Mouse (Mus musculus): ENCODE results near the gene Capn11. TPM values are rescaled to one million over a fixed set of nuclear protein-coding genes. Genes with fewer than 3 reads are reported as not detected.

Gene Capn11
- polyA plus RNA-seq, 1 experiment, result not detected

GRCm38 (mm10) chr17:45606992-45607879, 51.9 kb downstream of the Capn11 start:
- 75% methylated on average over 15 of the region's 15 CpGs for WGBS
- DNase-seq, result no peak
- no peaks in the 10 kb centered on the region; the same call in none of the 2 replicates for H3K4me1 ChIP-seq (ENCODE audit: control insufficient read depth, insufficient read depth, low read length)
- no peak overlapping the region for H3K4me3 ChIP-seq (replicated peaks; ENCODE audit: extremely low read depth, low read depth, low read length)
- no peak for TF ChIP-seq CTCF (IDR thresholded peaks at IDR 0.05; ENCODE audit: insufficient read depth, low read length)
- TF ChIP-seq POLR2A (IDR thresholded peaks at IDR 0.05; ENCODE audit: borderline replicate concordance, extremely low read depth, low read depth, low read length), result no peak

GRCm38 (mm10) chr17:45602984-45603383, 56.1 kb downstream of the Capn11 start:
- no peak for DNase-seq
- no peak overlapping the region for H3K4me3 ChIP-seq (replicated peaks; ENCODE audit: extremely low read depth, low read depth, low read length)
- H3K4me1 ChIP-seq (ENCODE audit: control insufficient read depth, insufficient read depth, low read length), result no peaks in the 10 kb centered on the region
- 94% methylated on average over 3 of the region's 3 CpGs for WGBS
- TF ChIP-seq CTCF (IDR thresholded peaks at IDR 0.05; ENCODE audit: insufficient read depth, low read length), result no peak
- TF ChIP-seq POLR2A (IDR thresholded peaks at IDR 0.05; ENCODE audit: borderline replicate concordance, extremely low read depth, low read depth, low read length), result no peak

- 76% methylated on average over 6 of the region's 6 CpGs for WGBS
- Histone ChIP-seq H3K4me3 (replicated peaks; ENCODE audit: extremely low read depth, low read depth, low read length) (no peak within 1 kb of the TSS), H3K4me1 (ENCODE audit: control insufficient read depth, insufficient read depth, low read length) (peaks cover 4% of the 10 kb centered on the region)
- DNase-seq, result no peak
- TF ChIP-seq CTCF (IDR thresholded peaks at IDR 0.05; ENCODE audit: insufficient read depth, low read length), result no peak
- no peak for TF ChIP-seq POLR2A (IDR thresholded peaks at IDR 0.05; ENCODE audit: borderline replicate concordance, extremely low read depth, low read depth, low read length)
These were observed 57.2 kb downstream of the Capn11 start, which contains the start of gene Mymx for GRCm38 (mm10) chr17:45601877-45602304. Mymx (minus strand) TSS chr17:45602102.

GRCm38 (mm10) chr17:45601325-45601724, 57.8 kb downstream of the Capn11 start:
- DNase-seq, result no peak
- no peak overlapping the region for H3K4me3 ChIP-seq (replicated peaks; ENCODE audit: extremely low read depth, low read depth, low read length)
- WGBS, result 44% methylated on average over 22 of the region's 22 CpGs
- no peak for TF ChIP-seq CTCF (IDR thresholded peaks at IDR 0.05; ENCODE audit: insufficient read depth, low read length)
- no peak for TF ChIP-seq POLR2A (IDR thresholded peaks at IDR 0.05; ENCODE audit: borderline replicate concordance, extremely low read depth, low read depth, low read length)
- H3K4me1 ChIP-seq (ENCODE audit: control insufficient read depth, insufficient read depth, low read length), result peaks cover 10% of the 10 kb centered on the region

GRCm38 (mm10) chr17:45600267-45600666, 58.9 kb downstream of the Capn11 start:
- no peak for TF ChIP-seq POLR2A (IDR thresholded peaks at IDR 0.05; ENCODE audit: borderline replicate concordance, extremely low read depth, low read depth, low read length)
- no peak for TF ChIP-seq CTCF (IDR thresholded peaks at IDR 0.05; ENCODE audit: insufficient read depth, low read length)
- DNase-seq, result no peak
- peaks cover 16% of the 10 kb centered on the region for H3K4me1 ChIP-seq (ENCODE audit: control insufficient read depth, insufficient read depth, low read length)
- WGBS, result 83% methylated on average over 8 of the region's 8 CpGs
- H3K4me3 ChIP-seq (replicated peaks; ENCODE audit: extremely low read depth, low read depth, low read length), result no peak overlapping the region

- peak; percentile 66 for DNase-seq
- WGBS, result 24% methylated on average over 32 of the region's 32 CpGs
These were observed 59.5 kb downstream of the Capn11 start, which contains the start of gene Slc29a1 for GRCm38 (mm10) chr17:45599446-45600242. Slc29a1 (minus strand) TSS chr17:45599606.

GRCm38 (mm10) chr17:45598891-45599290, 60.2 kb downstream of the Capn11 start:
- Histone ChIP-seq H3K4me1 (ENCODE audit: control insufficient read depth, insufficient read depth, low read length) (peaks cover 16% of the 10 kb centered on the region), H3K4me3 (replicated peaks; ENCODE audit: extremely low read depth, low read depth, low read length) (no peak overlapping the region)
- TF ChIP-seq CTCF (IDR thresholded peaks at IDR 0.05; ENCODE audit: insufficient read depth, low read length) (no peak), POLR2A (IDR thresholded peaks at IDR 0.05; ENCODE audit: borderline replicate concordance, extremely low read depth, low read depth, low read length) (no peak)
- WGBS, result 17% methylated on average over 3 of the region's 3 CpGs
- no peak for DNase-seq

More at GRCm38 (mm10) chr17:45599446-45600242, 59.5 kb downstream of the Capn11 start, which contains the start of gene Slc29a1:
- H3K4me1 ChIP-seq (ENCODE audit: control insufficient read depth, insufficient read depth, low read length), result peaks cover 16% of the 10 kb centered on the region
- no peak for TF ChIP-seq POLR2A (IDR thresholded peaks at IDR 0.05; ENCODE audit: borderline replicate concordance, extremely low read depth, low read depth, low read length)
- TF ChIP-seq CTCF (IDR thresholded peaks at IDR 0.05; ENCODE audit: insufficient read depth, low read length), result no peak
- H3K4me3 ChIP-seq (replicated peaks; ENCODE audit: extremely low read depth, low read depth, low read length), result peak within 1 kb of the TSS; percentile 25

- no peak for TF ChIP-seq POLR2A (IDR thresholded peaks at IDR 0.05; ENCODE audit: borderline replicate concordance, extremely low read depth, low read depth, low read length)
- TF ChIP-seq CTCF (IDR thresholded peaks at IDR 0.05; ENCODE audit: insufficient read depth, low read length), result no peak
- peaks cover 20% of the 10 kb centered on the region for H3K4me1 ChIP-seq (ENCODE audit: control insufficient read depth, insufficient read depth, low read length)
- no peak for DNase-seq
- no peak overlapping the region for H3K4me3 ChIP-seq (replicated peaks; ENCODE audit: extremely low read depth, low read depth, low read length)
- WGBS, result 82% methylated on average over 2 of the region's 2 CpGs
These were observed 60.7 kb downstream of the Capn11 start for GRCm38 (mm10) chr17:45598376-45598775.

GRCm38 (mm10) chr17:45597787-45598186, 61.3 kb downstream of the Capn11 start:
- TF ChIP-seq POLR2A (IDR thresholded peaks at IDR 0.05; ENCODE audit: borderline replicate concordance, extremely low read depth, low read depth, low read length) (no peak), CTCF (IDR thresholded peaks at IDR 0.05; ENCODE audit: insufficient read depth, low read length) (no peak)
- Histone ChIP-seq H3K4me3 (replicated peaks; ENCODE audit: extremely low read depth, low read depth, low read length) (no peak overlapping the region), H3K4me1 (ENCODE audit: control insufficient read depth, insufficient read depth, low read length) (peaks cover 24% of the 10 kb centered on the region)
- WGBS, result 40% methylated on average over 3 of the region's 3 CpGs
- no peak for DNase-seq

Data from lung, adult 2 months (tissue).